Mouse (Mus musculus): ENCODE results near the gene Zkscan17. TPM values are rescaled to one million over a fixed set of nuclear protein-coding genes. Genes with fewer than 3 reads are reported as not detected.
A peak's percentile ranks its signal among the peaks of the same experiment; 100 is the strongest.

Gene Zkscan17
- polyA plus RNA-seq, 1 experiment from 2014 or later: 17.0 TPM

DNA sequence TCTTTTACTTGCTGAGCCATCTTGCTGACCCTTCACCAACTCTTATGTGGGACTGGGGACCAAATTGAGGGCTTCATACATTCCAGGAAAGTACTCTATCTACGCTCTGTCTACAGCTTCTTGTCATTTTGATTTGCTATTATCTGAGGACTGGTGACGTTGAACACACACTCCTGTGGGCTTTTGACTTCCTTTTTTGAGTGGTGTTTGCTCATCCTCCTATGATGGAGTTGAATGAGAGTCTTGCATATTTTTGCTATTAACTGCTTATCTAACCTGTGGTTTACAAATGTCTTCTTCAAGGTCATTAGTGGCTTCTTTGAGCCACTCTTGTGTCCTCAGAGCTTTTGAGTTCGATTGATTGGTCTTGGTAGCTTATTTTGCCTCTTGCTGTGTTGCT, 13.6 kb upstream of the Zkscan17 start:
- no peaks in the 10 kb centered on the region for H3K4me1 ChIP-seq
- H3K9ac ChIP-seq: no peak overlapping the region
- no peaks in the 10 kb centered on the region for H3K36me3 ChIP-seq
- no peak overlapping the region for H3K4me3 ChIP-seq (replicated peaks)
- 67% methylated on average over 3 of the region's 3 CpGs for WGBS
- H3K9me3 ChIP-seq: no peaks in the 10 kb centered on the region
- H3K4me2 ChIP-seq: no peak overlapping the region
- no peaks in the 10 kb centered on the region for H3K27me3 ChIP-seq (replicated peaks)
- no peak overlapping the region for H3K27ac ChIP-seq
- ATAC-seq (ENCODE audit: insufficient read depth, low FRiP score, low read depth): no peak

DNA sequence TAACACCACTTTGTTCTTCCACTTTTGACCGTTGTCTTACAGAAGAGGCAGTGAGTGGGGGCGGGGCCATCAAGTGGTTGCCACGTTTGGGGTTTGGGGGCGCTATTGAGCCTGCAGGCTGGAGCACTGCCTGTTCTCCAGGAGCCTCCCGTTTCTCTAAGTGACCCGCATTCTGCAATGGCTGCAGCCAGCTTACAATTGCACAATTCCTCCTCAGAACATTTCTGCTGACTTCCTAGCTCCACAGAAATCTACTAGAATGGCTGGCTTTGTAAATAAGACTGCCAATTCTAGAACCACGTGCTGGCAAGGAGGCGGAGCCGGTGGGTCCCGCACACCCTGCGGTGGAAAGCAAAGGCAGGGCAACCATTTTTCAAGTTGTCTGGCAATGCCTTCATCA, 11.8 kb upstream of the Zkscan17 start:
- Histone ChIP-seq H3K4me3 (replicated peaks) (no peak overlapping the region), H3K9ac (no peak overlapping the region), H3K4me2 (peak overlapping the region; percentile 15), H3K36me3 (no peaks in the 10 kb centered on the region), H3K27me3 (replicated peaks) (no peaks in the 10 kb centered on the region), H3K9me3 (no peaks in the 10 kb centered on the region), H3K27ac (0 out of 2 replicates have a peak overlapping the region, but pooled peaks have one; percentile 17), H3K4me1 (no peaks in the 10 kb centered on the region)
- 19% methylated on average over 11 of the region's 11 CpGs for WGBS
- ATAC-seq (ENCODE audit: insufficient read depth, low FRiP score, low read depth): no peak

DNA sequence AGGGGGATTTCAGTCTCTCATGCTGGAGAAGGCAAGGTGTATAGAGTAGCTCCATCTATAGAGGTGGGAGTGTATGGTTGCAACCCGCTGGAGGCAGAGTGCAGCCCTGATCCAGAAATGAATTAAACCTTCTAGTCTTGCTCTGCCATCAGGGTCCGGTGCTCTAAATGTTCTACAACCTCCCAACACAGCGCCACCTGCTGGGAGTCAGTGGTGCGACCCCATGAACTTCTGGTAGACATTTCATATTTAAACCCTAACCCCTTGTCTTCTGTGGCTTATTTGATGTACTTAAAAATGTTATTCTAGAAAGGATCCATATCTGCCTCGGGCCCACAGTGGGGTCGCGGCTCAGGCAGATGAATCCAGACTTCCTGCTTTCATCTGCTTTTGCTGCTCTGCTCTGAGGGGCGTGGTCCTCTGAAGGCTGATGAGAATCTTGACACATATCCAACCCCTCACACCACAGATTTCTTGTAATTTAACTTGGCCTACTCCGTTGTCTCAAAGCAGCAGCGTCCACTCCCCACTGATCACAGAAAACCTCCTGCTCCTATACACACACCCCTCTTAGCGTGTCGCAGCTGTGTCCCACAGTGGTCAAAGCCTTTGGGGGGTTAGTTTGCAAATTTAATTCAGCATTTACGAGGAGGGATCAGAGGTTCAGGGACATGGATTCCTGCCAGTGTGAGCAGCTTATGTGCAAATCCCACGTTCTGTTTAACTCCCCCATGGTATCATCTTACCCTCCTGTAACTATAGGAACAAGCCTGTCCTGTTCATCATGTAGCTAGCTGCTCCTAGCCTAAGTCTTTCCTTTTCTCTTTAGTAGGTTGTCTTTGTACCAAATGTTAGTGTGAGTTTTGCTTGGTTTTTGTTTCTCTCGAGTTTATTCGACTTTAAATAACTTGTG, 10.9 kb upstream of the Zkscan17 start:
- Histone ChIP-seq H3K4me3 (replicated peaks) (no peak overlapping the region), H3K27ac (0 out of 2 replicates have a peak overlapping the region, but pooled peaks have one; percentile 23), H3K27me3 (replicated peaks) (no peaks in the 10 kb centered on the region), H3K36me3 (no peaks in the 10 kb centered on the region), H3K4me2 (0 out of 2 replicates have a peak overlapping the region, but pooled peaks have one; percentile 15), H3K9me3 (no peaks in the 10 kb centered on the region), H3K4me1 (no peaks in the 10 kb centered on the region), H3K9ac (no peak overlapping the region)
- ATAC-seq (ENCODE audit: insufficient read depth, low FRiP score, low read depth): no peak; the same call in 1 of the 2 replicates
- 52% methylated on average over 16 of the region's 16 CpGs for WGBS

DNA sequence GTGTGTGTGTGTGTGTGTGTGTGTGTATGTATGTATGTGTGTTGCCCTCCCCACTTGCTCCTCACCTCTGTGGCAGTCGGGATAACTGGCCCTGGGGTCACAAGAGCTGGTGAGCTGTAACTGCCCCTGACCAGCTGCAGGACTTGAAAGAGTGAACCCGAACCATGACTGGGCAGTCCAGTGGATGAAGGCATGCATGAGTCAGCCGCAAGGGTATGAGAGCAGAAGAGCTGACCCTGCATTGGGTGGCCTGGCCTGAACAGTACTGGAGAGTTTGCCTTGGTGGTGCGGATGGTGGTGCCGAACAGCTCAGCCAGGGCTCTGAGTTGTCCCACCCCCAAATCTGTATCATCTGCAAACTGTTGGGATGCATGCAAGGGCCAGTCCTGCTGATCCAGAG, 5.0 kb upstream of the Zkscan17 start:
- no peak overlapping the region for H3K9ac ChIP-seq
- H3K9me3 ChIP-seq: no peaks in the 10 kb centered on the region
- H3K4me3 ChIP-seq (replicated peaks): no peak overlapping the region
- no peaks in the 10 kb centered on the region for H3K36me3 ChIP-seq
- no peaks in the 10 kb centered on the region for H3K4me1 ChIP-seq
- H3K27me3 ChIP-seq (replicated peaks): no peaks in the 10 kb centered on the region
- H3K4me2 ChIP-seq: no peak overlapping the region
- WGBS: 69% methylated on average over 5 of the region's 5 CpGs
- no peak overlapping the region for H3K27ac ChIP-seq
- no peak for ATAC-seq (ENCODE audit: insufficient read depth, low FRiP score, low read depth)

DNA sequence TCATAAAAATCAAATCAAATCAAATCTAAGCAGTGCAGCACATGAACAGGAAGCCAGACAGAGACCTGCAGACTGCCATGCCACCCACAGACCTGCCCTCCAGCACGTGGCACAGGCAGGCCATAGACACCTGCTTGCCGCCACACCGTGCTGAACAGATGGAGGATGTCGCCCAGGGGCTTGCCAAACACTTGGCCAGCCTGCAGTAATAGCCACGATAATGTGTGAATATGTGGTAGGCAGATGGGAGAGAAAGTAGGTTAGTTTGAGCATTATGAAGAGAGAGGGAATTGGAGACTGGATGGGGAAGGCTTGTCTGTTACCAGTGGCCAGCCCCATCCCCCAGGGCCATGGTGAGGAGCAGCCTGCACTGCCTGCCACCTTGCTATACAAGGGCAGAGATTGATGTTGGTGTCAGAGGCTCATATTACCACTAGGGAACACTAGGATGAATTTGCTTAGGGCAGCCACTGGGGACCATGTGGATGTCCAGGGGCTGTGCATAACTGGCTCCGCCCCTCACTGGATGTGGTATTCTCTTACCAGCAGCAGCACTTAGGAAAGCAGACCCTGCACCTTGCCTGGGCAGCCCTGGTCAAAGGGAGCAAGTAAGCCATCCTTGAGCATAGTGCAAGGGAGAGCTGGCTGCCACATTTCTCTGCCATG, 4.5 kb upstream of the Zkscan17 start:
- 53% methylated on average over 6 of the region's 6 CpGs for WGBS
- H3K4me3 ChIP-seq (replicated peaks): no peak overlapping the region
- no peaks in the 10 kb centered on the region for H3K9me3 ChIP-seq
- no peaks in the 10 kb centered on the region for H3K36me3 ChIP-seq
- H3K9ac ChIP-seq: no peak overlapping the region
- ATAC-seq (ENCODE audit: insufficient read depth, low FRiP score, low read depth): no peak
- no peak overlapping the region for H3K27ac ChIP-seq
- H3K4me1 ChIP-seq: no peaks in the 10 kb centered on the region
- no peaks in the 10 kb centered on the region for H3K27me3 ChIP-seq (replicated peaks)
- H3K4me2 ChIP-seq: no peak overlapping the region

DNA sequence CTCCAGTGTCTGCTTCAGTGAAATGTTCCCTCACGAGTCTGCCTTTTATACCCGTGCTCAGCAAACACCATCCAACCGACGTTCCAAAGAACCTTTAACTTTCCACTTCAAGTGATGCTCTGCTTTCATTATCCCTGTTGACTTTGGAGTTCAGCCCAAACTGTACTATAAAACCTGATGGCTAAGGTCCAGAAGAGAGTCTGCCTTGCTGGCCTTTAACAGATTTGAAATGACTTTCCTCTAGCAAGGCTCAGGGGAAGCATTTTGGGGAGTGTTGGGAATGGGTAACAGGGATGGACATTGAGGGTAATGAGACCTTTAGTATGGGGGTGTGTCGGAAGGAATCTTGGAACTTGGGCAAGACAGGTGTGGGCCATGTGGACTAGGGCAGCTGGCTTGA, 3.7 kb upstream of the Zkscan17 start:
- Histone ChIP-seq H3K27me3 (replicated peaks) (no peaks in the 10 kb centered on the region), H3K36me3 (no peaks in the 10 kb centered on the region), H3K9ac (no peak overlapping the region), H3K4me1 (no peaks in the 10 kb centered on the region), H3K9me3 (no peaks in the 10 kb centered on the region), H3K4me2 (no peak overlapping the region), H3K27ac (no peak overlapping the region), H3K4me3 (replicated peaks) (no peak overlapping the region)
- 74% methylated on average over 5 of the region's 5 CpGs for WGBS
- ATAC-seq (ENCODE audit: insufficient read depth, low FRiP score, low read depth): no peak

DNA sequence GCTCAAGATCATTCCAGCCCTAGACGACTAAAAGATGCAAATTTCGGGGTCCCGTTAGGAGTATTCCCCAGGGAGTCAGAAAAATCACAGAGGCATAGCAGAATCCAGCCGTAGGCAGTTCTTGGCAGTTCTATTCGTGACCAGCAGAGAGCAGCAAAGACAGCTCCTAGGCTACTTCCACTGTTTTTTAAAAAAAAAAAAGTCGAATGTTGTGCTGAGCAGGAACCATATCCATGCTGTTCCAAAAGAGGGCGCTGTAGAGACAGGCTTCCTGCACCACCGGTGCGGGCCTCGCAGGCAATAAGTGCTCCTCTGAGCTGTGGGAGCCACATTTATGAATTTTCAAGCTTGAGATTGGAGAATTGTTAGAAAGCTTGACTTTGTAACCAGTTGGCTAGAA, 1.3 kb downstream of the Zkscan17 start:
- H3K27me3 ChIP-seq (replicated peaks): no peaks in the 10 kb centered on the region
- H3K9ac ChIP-seq: no peak overlapping the region
- H3K4me3 ChIP-seq (replicated peaks): no peak overlapping the region
- H3K36me3 ChIP-seq: no peaks in the 10 kb centered on the region
- 5% methylated on average over 10 of the region's 10 CpGs for WGBS
- no peak for ATAC-seq (ENCODE audit: insufficient read depth, low FRiP score, low read depth)
- no peak overlapping the region for H3K27ac ChIP-seq
- H3K9me3 ChIP-seq: no peaks in the 10 kb centered on the region
- H3K4me1 ChIP-seq: no peaks in the 10 kb centered on the region
- no peak overlapping the region for H3K4me2 ChIP-seq

DNA sequence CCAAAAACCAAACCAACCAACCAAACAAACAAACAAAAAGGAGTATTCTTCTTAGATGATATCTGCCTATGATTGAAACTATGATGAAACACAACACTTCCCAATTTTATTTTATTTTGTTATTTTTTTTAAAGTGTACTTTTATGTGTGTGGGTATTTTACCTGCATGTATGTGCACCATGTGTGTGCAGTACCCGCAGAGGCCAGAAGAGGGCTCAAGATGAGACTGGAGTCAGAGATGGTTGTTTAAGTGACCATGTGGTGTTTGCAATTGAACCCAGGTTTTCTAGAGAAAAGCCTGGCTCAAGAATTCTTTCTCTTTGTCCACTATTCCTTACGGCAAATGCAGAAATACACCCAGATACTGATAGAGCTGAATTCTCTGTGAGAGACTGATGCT, 2.4 kb downstream of the Zkscan17 start:
- no peak overlapping the region for H3K4me3 ChIP-seq (replicated peaks)
- H3K27me3 ChIP-seq (replicated peaks): no peaks in the 10 kb centered on the region
- no peak overlapping the region for H3K27ac ChIP-seq
- H3K9me3 ChIP-seq: no peaks in the 10 kb centered on the region
- no peak for ATAC-seq (ENCODE audit: insufficient read depth, low FRiP score, low read depth)
- H3K4me1 ChIP-seq: no peaks in the 10 kb centered on the region
- 98% methylated on average over 2 of the region's 2 CpGs for WGBS
- no peak overlapping the region for H3K9ac ChIP-seq
- no peaks in the 10 kb centered on the region for H3K36me3 ChIP-seq
- H3K4me2 ChIP-seq: no peak overlapping the region

DNA sequence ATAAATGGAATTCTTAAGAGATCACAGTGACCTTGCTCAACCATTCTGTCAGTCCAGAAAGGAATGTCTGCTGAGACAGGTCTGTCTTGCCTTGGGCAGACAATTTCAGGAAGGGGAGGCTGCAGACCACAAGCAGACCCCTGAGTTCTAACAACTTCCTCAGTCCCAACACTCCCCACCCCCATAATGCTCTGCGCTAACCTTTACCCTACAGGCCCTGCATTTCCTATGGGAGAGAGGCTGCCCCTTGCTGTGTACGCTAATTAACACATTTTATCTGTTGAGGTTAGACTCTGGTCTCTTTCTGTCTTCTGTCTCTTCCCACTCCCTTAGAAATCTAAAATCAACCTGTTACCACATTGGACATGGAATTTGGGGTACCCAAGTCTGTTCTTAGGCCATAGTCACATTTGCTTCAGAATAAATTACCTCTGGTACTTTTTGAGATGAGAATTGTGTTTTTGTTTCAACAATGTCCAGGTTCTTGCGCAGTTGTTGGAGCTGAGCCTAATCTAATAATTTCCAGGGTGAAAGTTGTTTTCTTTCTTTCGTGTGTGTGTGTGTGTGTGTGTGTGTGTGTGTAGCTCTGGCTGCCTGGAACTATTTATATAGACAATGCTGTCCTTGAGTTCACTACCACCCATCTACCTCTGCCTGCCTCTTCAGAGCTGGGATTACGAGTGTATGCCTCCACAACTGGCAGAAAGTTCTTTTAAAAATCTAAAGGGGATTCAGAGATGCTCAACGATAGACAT, 6.6 kb downstream of the Zkscan17 start:
- Histone ChIP-seq H3K4me2 (no peak overlapping the region), H3K4me3 (replicated peaks) (no peak overlapping the region)
- no peak for ATAC-seq (ENCODE audit: insufficient read depth, low FRiP score, low read depth)

DNA sequence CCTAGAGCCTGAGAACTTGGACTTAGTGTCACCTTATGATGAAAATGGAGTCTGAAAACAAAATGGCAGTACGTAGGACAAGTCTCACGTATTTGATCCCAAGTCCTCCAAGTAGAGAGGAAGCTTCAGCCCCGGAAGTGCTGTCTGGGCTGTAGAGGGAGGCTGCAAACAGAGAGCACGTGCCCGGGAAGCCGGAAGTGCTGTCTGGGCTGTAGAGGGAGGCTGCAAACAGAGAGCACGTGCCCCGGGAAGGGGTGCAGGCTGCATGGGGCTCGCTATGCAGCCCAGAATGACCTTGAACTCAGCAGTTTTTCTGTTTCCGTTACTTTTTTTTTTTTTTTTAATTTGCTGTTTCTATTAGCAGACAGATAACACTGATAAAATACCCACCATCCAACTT, 8.3 kb downstream of the Zkscan17 start:
- WGBS: 47% methylated on average over 10 of the region's 10 CpGs

More for the DNA sequence above, 6.6 kb downstream of the Zkscan17 start:
- no peaks in the 10 kb centered on the region for H3K36me3 ChIP-seq
- no peaks in the 10 kb centered on the region for H3K4me1 ChIP-seq
- H3K27me3 ChIP-seq (replicated peaks): no peaks in the 10 kb centered on the region
- H3K27ac ChIP-seq: peak overlapping the region; percentile 71
- WGBS: 64% methylated on average over 6 of the region's 6 CpGs
- no peak overlapping the region for H3K9ac ChIP-seq
- H3K9me3 ChIP-seq: no peaks in the 10 kb centered on the region

DNA sequence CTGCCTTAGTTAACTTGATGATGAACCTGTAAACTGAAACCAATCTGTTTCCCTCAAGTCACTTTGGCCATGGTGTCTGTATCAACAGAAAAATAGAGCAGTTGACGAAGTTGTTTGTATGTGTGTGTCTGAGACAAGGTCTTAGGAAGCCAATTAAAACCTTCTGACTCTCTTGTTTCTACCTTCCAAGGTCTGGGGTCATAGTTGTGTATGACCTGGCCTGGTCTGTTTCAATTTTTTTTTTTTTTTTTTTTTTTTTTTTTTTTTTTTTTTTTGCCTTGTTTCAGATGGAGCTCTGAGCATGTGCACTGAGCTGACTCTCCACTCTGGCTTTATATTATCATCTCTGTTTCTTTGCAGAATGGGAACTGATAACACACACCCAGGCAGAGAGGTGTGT, 9.1 kb downstream of the Zkscan17 start:
- no peak overlapping the region for H3K27ac ChIP-seq
- no peak overlapping the region for H3K4me3 ChIP-seq (replicated peaks)
- no peaks in the 10 kb centered on the region for H3K9me3 ChIP-seq
- no peak for ATAC-seq (ENCODE audit: insufficient read depth, low FRiP score, low read depth)
- no peaks in the 10 kb centered on the region for H3K4me1 ChIP-seq
- no peak overlapping the region for H3K9ac ChIP-seq
- no peak overlapping the region for H3K4me2 ChIP-seq
- H3K27me3 ChIP-seq (replicated peaks): no peaks in the 10 kb centered on the region
- H3K36me3 ChIP-seq: no peaks in the 10 kb centered on the region
- WGBS: 84% methylated on average over 1 of the region's 1 CpGs

More for the DNA sequence above, 8.3 kb downstream of the Zkscan17 start:
- Histone ChIP-seq H3K4me1 (no peaks in the 10 kb centered on the region), H3K27ac (no peak overlapping the region), H3K27me3 (replicated peaks) (no peaks in the 10 kb centered on the region), H3K36me3 (no peaks in the 10 kb centered on the region), H3K4me3 (replicated peaks) (no peak overlapping the region), H3K9ac (no peak overlapping the region), H3K4me2 (no peak overlapping the region), H3K9me3 (no peaks in the 10 kb centered on the region)
- no peak for ATAC-seq (ENCODE audit: insufficient read depth, low FRiP score, low read depth)

DNA sequence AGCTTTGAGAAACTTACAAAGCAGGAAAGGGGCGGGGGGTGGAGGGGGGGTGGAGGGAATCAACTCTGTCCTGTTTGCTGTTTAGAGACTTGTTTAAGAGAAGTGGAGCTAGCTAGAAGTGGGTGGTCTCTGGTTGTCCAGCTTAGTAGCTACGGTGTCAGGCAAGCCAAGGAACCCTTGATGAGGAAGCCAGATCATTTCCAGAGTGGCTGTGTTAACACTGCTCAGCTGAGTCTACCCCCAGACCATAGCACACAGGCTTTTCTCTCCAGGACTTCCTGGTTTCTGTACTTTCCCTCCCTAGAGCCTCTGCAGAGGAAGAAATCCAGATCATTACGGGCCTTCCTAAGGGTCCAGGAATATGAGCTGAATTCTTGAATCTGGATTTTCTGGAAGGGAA, 11.8 kb downstream of the Zkscan17 start:
- no peak overlapping the region for H3K4me2 ChIP-seq
- H3K9me3 ChIP-seq: no peaks in the 10 kb centered on the region
- ATAC-seq (ENCODE audit: insufficient read depth, low FRiP score, low read depth): no peak
- no peak overlapping the region for H3K4me3 ChIP-seq (replicated peaks)
- 52% methylated on average over 3 of the region's 3 CpGs for WGBS
- H3K36me3 ChIP-seq: 0 out of 2 replicates have a peak, but pooled peaks cover 4% of the 10 kb centered on the region
- H3K27ac ChIP-seq: no peak overlapping the region
- no peaks in the 10 kb centered on the region for H3K4me1 ChIP-seq
- H3K27me3 ChIP-seq (replicated peaks): no peaks in the 10 kb centered on the region
- no peak overlapping the region for H3K9ac ChIP-seq

Data from stomach, embryonic 15.5 days (tissue).